Mouse (Mus musculus) cerebellum, postnatal 14 days (tissue): Measurements from ENCODE around the gene Insig2.

Experiments used
- DNase-seq, 2 experiments: peaks; one replicate each; pipeline ENCODE4 v3.0.0; 2021; ENCODE audit warnings: mixed read lengths in 2 of 2

The Insig2 gene

DNA sequence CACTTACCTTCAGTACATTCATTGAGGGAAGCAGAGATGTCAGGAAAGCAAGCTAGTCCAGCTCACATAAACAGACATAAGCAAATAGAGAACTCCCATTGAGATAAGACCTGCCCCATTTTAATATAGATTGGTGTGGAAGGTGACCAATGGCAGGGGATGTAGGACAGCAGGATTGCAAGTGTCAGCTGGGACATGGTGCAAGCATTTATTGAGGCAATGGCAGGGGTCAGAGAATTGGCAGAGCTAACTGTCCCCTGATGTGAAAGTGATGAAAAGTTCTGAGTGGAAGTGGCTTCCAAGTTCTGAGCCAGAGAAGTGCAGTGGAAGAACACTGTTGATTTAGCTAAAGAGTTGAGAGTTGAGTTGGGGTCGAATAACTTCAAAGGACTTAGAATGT is at the start of gene Insig2:
TSS of gene Insig2 (minus strand) at position 105 of the 400 bp plus-strand sequence.
- DNase-seq = no peak

DNA sequence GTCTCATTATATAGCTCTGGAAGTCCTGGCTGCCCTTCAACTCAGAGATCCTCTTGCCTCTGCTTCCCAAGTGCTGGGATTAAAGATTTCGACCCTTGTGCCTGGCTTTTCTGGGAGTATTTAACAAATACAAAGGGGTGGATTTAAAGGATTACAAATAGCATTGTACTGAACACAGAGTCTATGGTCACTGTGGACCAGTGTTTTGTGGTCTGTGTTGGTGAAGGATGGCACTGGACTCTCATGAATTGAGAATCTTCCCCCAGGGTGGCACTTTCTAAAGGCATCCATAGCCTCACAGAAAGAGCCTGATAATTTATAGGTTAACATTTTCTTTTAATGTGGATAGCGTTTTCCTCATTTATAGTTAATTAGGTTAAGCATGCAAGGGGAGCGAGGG is 49.2 kb upstream of the Insig2 start:
- DNase-seq = no peak

- DNase-seq = no peak
These were observed 47.6 kb upstream of the Insig2 start for GRCm38 (mm10) chr1:121380033-121380432.

DNA sequence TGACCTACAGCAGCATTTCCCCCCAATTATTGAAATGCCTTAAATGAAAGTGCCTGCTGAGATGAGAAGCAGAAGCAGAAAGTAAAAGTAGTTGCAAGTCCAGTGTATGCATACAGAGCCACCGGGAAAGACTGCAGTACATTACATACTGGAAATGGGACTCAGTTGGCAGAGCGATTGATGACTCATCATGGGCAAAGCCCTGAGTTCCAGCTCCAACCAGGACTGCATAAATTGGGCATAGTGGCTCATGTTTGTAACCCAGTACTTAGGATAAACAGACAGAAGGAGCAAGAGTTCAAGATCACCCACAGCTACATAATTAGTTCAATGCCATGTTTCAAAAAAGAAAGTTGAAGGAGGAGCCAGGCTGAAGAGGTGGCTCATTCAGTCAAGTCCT is 45.5 kb upstream of the Insig2 start:
- DNase-seq = no peak

- DNase-seq = no peak
These were observed 45.0 kb upstream of the Insig2 start for GRCm38 (mm10) chr1:121377410-121377809.

GRCm38 (mm10) chr1:121373631-121374030 is 41.2 kb upstream of the Insig2 start:
- no peak for DNase-seq

GRCm38 (mm10) chr1:121372656-121373055 is 40.3 kb upstream of the Insig2 start:
- no peak for DNase-seq

- DNase-seq = no peak
These were observed 39.1 kb upstream of the Insig2 start for GRCm38 (mm10) chr1:121371449-121371848.

DNA sequence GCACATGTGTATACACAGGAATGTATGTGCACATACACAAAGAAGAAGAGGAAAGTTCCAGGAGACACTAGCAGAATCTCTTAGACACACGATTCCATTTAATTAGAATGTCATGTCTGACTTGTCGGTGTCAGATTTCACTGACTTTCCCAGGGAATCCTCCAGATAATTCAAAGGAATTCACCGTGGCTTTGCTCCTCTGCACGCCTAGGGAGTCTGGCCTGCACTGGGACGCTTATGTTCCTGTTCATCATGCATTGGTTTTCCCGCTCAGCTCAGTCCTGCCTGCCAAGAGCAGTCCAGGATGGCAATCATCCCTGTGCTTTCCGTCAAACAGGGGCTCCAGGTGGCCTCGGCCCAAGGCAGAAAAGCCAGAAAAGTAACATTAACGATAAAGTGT is 34.9 kb upstream of the Insig2 start:
- DNase-seq = no peak

DNA sequence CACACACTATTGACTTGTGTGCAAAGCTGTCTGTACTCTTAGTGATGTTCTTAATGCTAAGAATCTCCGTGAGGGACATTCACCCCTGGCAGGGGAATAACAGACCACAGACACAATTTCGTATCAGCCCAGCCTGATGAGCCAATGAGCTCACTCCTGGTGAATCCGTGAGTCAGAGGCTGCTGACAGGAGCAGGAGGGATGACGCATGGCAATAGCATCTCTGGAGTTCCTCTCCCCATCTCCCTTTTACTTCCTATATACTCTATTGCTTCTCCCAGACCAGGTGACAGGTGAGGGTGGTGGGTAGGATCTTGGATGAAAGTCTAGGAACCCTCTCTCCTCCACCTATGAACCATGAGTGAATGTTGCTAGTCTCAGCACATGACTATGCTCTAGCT is 28.2 kb upstream of the Insig2 start:
- DNase-seq = no peak

- no peak for DNase-seq
These were observed 27.3 kb upstream of the Insig2 start for GRCm38 (mm10) chr1:121359680-121360079.

DNA sequence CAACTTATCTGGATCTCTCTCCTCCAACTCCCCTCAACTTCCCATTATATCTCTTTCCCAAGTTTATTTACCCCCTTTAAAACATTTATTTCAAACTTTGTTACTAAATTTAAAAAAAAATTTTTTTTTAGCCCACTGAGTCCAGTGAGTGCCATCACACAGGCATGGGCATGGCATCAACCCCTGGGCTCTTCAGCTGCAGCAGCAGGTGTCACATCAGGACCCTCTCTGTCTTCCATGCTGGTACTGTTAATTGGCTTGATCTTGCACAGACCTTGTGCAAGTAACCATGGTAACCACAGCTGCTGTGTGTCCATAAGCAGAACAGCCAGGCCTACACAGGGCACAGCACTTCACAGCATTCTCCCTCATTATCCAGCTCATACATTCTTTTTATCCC is 21.4 kb upstream of the Insig2 start:
- DNase-seq = no peak

- no peak for DNase-seq
These were observed 18.6 kb upstream of the Insig2 start for GRCm38 (mm10) chr1:121351037-121351436.

DNA sequence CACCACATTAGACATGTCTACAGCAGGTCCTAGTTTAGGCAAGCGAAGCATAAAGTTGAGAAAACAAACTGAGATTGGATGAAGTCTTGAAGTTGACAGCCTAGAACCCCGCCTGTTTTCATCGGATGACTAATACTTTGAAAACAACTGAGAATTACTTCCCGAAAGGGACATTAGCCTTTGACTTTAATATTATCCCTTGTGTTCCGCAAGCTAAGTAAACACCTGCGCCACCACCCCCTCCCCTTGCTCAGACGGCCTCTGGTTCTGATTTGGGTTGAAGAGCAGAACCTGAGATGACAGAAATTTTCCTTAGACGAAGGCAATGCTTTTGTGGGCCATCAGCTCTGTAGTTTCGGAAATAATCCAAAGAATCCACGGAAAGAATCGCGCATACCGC is 18.2 kb upstream of the Insig2 start:
- DNase-seq = no peak

- DNase-seq = no peak
These were observed 16.8 kb upstream of the Insig2 start for GRCm38 (mm10) chr1:121348875-121349847.

- no peak for DNase-seq
These were observed 11.6 kb upstream of the Insig2 start for GRCm38 (mm10) chr1:121343966-121344365.

DNA sequence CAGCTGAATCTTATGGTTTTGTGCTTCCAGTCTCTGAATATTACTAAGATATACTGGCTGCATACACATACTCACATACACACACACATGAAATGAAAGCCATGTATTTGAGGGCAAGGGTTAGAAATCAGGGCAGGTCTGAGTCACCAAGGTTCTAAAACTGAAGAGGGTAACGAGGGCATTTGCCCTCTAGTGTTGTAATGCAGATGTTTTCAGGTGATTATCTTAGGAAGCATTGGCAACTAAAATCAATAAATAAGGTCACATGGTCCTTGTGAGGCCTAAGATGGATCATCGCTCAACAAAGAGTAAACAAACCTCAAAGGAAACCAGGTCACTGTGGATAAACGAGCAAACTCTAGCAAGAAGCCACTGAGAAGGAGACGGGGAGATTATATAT is 3.4 kb upstream of the Insig2 start:
- no peak for DNase-seq

DNA sequence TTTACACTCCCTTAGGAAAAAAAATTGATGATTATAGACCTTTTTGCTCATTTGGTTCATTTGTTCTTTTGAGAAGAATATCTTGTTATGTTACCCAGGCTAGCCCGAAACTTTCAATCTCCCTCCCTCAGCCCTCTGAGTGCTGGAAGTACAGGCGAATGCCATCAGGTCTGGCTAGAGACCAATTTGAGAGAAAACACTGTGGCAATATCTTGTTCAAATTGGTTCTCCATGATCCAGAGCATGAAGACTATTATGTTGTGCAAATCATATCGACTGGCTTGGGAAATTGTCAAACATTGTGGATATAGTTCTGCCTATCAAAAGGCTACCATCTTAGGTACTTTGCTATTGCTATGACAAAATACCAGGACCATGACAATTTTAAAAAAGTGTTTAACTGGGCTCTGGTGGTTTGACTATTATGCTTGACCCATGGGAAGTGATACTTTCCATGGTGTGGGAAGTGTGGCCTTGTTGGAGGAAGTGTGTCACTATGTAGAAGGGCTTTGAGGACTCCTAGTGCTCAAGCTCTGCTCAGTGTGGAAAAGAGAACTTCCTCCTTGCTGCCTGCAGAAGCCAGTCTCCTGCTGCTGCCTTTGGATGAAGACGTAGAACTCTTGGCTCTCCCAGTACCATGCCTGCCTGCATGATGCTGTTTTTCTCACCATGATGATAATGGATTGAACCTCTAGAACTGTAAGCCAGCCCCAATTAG is 1.8 kb upstream of the Insig2 start:
- DNase-seq = no peak

DNA sequence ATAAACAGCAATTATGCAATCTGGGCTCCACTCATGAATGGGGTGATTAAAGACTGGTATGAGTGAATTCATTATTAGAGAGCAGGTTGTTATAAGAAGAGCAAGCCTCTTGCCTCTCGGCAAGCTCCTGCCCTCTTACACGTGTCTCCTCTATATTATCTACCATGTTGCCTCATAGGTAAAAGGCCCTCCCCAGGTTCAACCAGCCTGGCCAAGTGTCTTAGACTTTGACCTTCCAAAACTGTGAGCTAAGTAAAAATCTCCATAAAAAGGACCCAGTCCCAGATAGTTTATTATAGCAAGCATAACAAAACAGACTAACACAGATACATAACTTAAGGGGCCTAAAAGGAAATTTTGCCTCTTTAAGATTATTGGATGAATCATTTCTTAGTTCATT is 1.8 kb downstream of the Insig2 start:
- DNase-seq = no peak

GRCm38 (mm10) chr1:121329391-121329790 is 3.0 kb downstream of the Insig2 start:
- DNase-seq = no peak

- no peak for DNase-seq
These were observed 4.2 kb downstream of the Insig2 start for GRCm38 (mm10) chr1:121328193-121328555.

GRCm38 (mm10) chr1:121327344-121328192 is 4.8 kb downstream of the Insig2 start:
- DNase-seq = peak; percentile 95
